Mouse (Mus musculus) midbrain, embryonic 11.5 days (tissue): Measurements from ENCODE around the gene Trim41. TPM values are rescaled to one million over a fixed set of nuclear protein-coding genes. Genes with fewer than 3 reads are reported as not detected.
"Not testable (repeated sequence)": the region's sequence is repeated elsewhere in the genome, so short reads cannot be mapped to it uniquely, and the experiment has no call there.

ENCODE experiments used
- ATAC-seq: fragments of 200-750 bp; cut with Nextera tagmentation; 2 replicates; pipeline ENCODE4 v1.8.0; 2017; ENCODE audit warnings: moderate TSS enrichment, moderate library complexity; ENCODE audit not compliant: low FRiP score
- DNase-seq: peaks from one replicate; pipeline ENCODE4 v3.0.0; 2015; ENCODE audit warnings: low spot score; ENCODE audit errors: missing footprints
- H3K27ac ChIP-seq: fragments of 300-500 bp; sonication (generic); 2 replicates; pipeline ENCODE4 v1.5.1; 2014; ENCODE audit warnings: low read depth, low read length
- H3K27me3 ChIP-seq: fragments of 300-500 bp; sonication (generic); 2 replicates; pipeline ENCODE4 v1.6.1; 2014; ENCODE audit warnings: mild to moderate bottlenecking, low read length, moderate library complexity, mixed read lengths; ENCODE audit not compliant: control insufficient read depth, insufficient read depth
- H3K36me3 ChIP-seq: fragments of 300-500 bp; sonication (generic); 2 replicates; pipeline ENCODE4 v1.6.1; 2014; ENCODE audit warnings: mild to moderate bottlenecking, low read length, moderate library complexity, mixed read lengths; ENCODE audit not compliant: control insufficient read depth, insufficient read depth
- H3K4me1 ChIP-seq: fragments of 300-500 bp; sonication (generic); 2 replicates; pipeline ENCODE4 v1.6.1; 2014; ENCODE audit warnings: low read length; ENCODE audit not compliant: control insufficient read depth, insufficient read depth
- H3K4me2 ChIP-seq: fragments of 300-500 bp; sonication (generic); 2 replicates; pipeline ENCODE4 v1.6.1; 2014; ENCODE audit warnings: mild to moderate bottlenecking, moderate library complexity
- H3K4me3 ChIP-seq: fragments of 300-500 bp; sonication (generic); 2 replicates; pipeline ENCODE4 v1.5.1; 2014; ENCODE audit warnings: low read depth, low read length
- H3K9ac ChIP-seq: fragments of 300-500 bp; sonication (generic); 2 replicates; pipeline ENCODE4 v1.6.1; 2014; ENCODE audit warnings: low read length
- H3K9me3 ChIP-seq: fragments of 300-500 bp; sonication (generic); 2 replicates; pipeline ENCODE4 v1.6.1; 2016; ENCODE audit warnings: low read length; ENCODE audit not compliant: control insufficient read depth
- WGBS: fragments of 180-500 bp; shearing (Covaris S2); extraction: QIAGEN DNeasy Blood & Tissue Kit; methylation state at CpG from one replicate; pipeline ENCODE4 v1.1.7; 2014; 5-methylcytosine and 5-hydroxymethylcytosine counted together
- polyA plus RNA-seq: library from polyadenylated mRNA; unstranded; fragments of >200 nt; fragmentation: Nextera tagmentation; extraction: Ambion mirVana; gene quantifications from 2 replicates; pipeline ENCODE4 v1.2.1, GENCODE M21; 2014

Trim41 gene
- polyA plus RNA-seq, 1 experiment from 2014 or later: 3.6 TPM

DNA sequence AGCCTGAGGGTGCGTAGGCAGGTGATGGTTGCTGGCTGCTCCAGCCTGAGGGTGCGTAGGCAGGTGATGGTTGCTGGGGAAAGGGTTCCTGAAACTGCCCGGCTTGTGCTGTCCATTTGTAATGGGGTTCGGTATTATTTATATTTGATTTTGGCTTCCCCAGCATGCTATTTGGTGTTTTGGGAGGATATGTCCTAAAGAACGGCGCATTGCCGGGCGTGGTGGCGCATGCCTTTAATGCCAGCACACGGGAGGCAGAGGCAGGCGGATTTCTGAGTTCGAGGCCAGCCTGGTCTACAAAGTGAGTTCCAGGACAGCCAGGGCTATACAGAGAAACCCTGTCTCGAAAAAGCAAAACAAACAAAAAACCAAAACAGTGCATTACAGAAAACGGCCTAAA is 4.1 kb upstream of the Trim41 start:
- H3K4me3 ChIP-seq, ATAC-seq, H3K9me3 ChIP-seq, H3K36me3 ChIP-seq, DNase-seq, H3K4me1 ChIP-seq, H3K4me2 ChIP-seq, H3K27ac ChIP-seq, H3K9ac ChIP-seq: not testable (repeated sequence)
- WGBS: 80% methylated on average over 14 of the region's 14 CpGs
- H3K27me3 ChIP-seq: peaks cover 14% of the 10 kb centered on the region

DNA sequence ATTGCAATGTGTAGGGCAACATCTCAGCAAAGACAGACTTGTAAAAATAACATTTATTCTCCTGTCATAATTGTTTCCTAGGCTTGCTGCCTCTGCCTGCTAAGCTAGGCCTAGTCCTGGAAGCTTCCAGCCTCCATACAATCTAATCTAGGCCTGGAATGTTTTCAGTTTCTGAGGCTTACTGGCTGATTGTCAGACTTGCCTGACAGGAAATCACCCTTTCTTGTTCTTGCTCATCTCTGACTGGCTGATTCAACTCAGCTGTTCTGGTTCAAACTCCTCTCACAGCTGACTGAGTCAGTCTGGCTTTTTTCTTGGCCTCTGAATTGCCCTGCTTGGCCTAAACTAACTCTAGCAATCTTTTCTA is 3.1 kb upstream of the Trim41 start:
- H3K4me3 ChIP-seq: no peak overlapping the region
- H3K4me2 ChIP-seq: no peak overlapping the region
- H3K27ac ChIP-seq: no peak overlapping the region
- H3K9me3 ChIP-seq: no peaks in the 10 kb centered on the region
- no peaks in the 10 kb centered on the region for H3K36me3 ChIP-seq
- peaks cover 10% of the 10 kb centered on the region for H3K4me1 ChIP-seq
- H3K27me3 ChIP-seq: peaks cover 14% of the 10 kb centered on the region
- peak; percentile 62 for DNase-seq
- H3K9ac ChIP-seq: no peak overlapping the region
- ATAC-seq: no peak

DNA sequence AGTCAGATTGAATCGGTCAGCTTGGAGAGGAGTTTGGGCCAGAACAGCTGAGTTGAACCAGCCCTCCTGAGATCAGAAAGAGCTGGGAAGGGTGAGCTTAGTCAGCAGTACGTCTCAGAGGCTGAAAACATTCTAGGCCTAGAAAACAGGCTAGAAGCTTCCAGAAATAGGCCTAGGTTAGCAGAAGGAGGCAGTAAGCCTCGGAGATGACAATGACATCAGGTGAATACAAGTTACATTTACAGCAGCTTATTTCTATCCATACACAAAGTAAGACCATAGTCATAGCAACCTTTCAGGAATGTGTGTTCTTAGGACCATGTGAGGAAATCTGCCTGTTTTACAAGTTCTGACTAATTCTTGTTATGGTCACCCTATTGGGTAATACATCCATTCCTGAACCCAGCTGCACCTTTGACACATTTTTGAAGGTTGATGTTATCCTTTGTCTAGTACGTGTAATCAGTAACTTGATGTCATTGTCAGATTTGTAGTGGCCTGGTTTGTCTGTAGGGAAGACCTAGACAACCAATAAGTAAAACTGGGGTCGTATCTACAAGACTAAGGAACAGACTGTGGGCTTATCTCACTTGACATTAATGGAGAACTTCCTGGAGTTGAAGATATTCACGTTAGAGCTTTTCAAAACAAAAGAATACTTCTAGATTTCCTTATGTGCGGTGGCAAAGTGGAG is 2.6 kb upstream of the Trim41 start:
- Histone ChIP-seq H3K9me3 (no peaks in the 10 kb centered on the region), H3K36me3 (no peaks in the 10 kb centered on the region), H3K27ac (no peak overlapping the region), H3K27me3 (peaks cover 10% of the 10 kb centered on the region), H3K9ac (no peak overlapping the region), H3K4me3 (no peak overlapping the region), H3K4me1 (peaks cover 12% of the 10 kb centered on the region), H3K4me2 (no peak overlapping the region)
- 78% methylated on average over 7 of the region's 7 CpGs for WGBS
- ATAC-seq (no peak), DNase-seq (peak; percentile 39)

DNA sequence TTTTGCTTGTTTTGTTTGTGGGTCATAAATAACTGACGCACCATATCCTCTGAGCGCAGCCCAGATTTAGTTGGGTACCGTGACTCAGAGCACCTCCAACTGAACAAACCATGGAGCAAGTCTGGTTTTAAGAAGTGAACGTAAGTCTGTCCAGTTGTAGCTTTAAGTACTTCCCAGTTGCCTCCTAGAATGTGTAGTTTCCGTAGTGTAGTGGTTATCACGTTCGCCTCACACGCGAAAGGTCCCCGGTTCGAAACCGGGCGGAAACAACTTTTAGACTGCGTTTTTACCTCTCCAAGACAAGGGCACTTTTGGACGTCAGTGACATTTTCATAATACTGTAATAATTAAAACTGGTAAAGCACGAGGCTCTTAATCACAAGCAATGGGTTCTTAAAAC is 1.2 kb upstream of the Trim41 start:
- H3K4me3 ChIP-seq: peak overlapping the region; percentile 81
- no peaks in the 10 kb centered on the region for H3K36me3 ChIP-seq
- ATAC-seq (no peak), DNase-seq (peak; percentile 100)
- no peaks in the 10 kb centered on the region for H3K9me3 ChIP-seq
- WGBS: under 1% methylated on average over 16 of the region's 16 CpGs
- H3K4me2 ChIP-seq: peak overlapping the region; percentile 81
- H3K4me1 ChIP-seq: peaks cover 14% of the 10 kb centered on the region
- H3K9ac ChIP-seq: peak overlapping the region; percentile 87; the same call in 1 of the 2 replicates
- no peak overlapping the region for H3K27ac ChIP-seq
- no peaks in the 10 kb centered on the region for H3K27me3 ChIP-seq

DNA sequence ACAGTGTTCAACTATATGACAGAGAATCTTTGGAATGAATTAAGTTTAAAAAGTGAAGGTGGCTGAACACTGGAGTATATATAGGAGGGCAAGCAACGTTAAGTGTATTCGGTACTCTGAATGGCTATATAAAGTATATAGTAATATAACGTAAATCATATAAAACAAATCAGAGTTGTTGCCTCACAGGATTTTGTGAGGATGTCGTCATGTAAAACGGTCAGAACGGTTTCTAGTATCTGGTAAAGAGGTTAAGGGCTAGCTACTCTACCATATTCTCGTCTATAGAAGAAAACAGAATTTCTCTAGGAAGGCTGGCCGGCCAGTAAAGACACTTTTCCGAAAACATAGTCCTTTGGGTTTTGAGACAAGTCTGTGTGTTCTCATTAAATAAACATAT is 641 bp upstream of the Trim41 start:
- H3K4me1 ChIP-seq: peaks cover 14% of the 10 kb centered on the region
- no peaks in the 10 kb centered on the region for H3K36me3 ChIP-seq
- H3K27me3 ChIP-seq: no peaks in the 10 kb centered on the region
- peak overlapping the region; percentile 81 for H3K4me2 ChIP-seq
- DNase-seq: no peak
- no peak for ATAC-seq
- peak overlapping the region; percentile 81 for H3K4me3 ChIP-seq
- no peaks in the 10 kb centered on the region for H3K9me3 ChIP-seq
- 10% methylated on average over 9 of the region's 9 CpGs for WGBS
- peak overlapping the region; percentile 84 for H3K27ac ChIP-seq
- peak overlapping the region; percentile 87 for H3K9ac ChIP-seq

DNA sequence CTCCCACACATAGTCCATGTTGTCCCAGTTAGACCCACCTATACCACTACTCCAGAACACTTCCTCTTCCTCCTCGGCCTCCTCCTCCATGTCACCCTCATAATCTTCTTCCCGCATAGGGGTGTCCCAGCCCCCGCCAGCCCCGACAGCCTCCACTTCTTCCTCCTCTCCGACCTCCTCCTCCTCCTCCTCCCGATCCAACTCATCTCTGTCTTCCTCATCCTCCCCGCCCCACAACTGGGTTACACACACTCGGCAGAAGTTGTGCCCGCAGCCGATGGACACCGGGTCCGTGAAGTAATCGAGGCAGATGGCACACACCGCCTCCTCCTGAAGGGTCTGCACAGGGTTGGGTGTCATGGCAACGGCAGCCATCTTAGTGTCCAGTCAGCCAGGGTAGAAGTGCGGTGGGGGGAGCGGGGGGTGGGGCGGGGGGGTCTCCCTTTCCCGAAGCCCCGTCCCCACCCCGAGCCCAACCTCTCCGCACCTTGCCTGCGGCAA is 822 bp downstream of the Trim41 start:
- Histone ChIP-seq H3K36me3 (peaks cover 10% of the 10 kb centered on the region), H3K4me1 (peaks cover 14% of the 10 kb centered on the region), H3K9me3 (no peaks in the 10 kb centered on the region), H3K27me3 (no peaks in the 10 kb centered on the region), H3K4me3 (peak overlapping the region; percentile 81), H3K27ac (peak overlapping the region; percentile 84), H3K9ac (peak overlapping the region; percentile 73), H3K4me2 (peak overlapping the region; percentile 81)
- ATAC-seq: peak; percentile 70
- DNase-seq: no peak
- 5% methylated on average over 23 of the region's 23 CpGs for WGBS

DNA sequence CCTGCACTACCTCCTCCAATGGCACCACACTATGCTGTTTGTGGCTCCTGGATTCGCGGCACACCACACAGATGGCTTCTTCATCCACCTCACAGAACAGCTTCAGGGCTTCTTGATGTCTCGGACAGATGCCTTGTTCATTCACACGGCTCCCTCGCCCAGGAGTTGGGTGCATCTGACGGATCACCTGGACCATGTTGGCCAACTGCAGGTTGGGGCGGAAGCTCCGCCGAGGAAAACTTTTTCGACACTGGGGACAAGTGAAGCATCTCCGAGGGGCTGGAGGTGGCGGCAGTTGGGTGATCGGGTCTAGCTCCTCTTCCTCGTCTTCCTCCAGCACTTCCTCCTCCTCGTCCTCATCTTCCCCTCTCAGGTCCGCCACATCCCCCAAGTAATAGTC is 1.3 kb downstream of the Trim41 start:
- no peak overlapping the region for H3K27ac ChIP-seq
- H3K9me3 ChIP-seq: no peaks in the 10 kb centered on the region
- no peak for ATAC-seq
- H3K4me1 ChIP-seq: peaks cover 14% of the 10 kb centered on the region
- H3K9ac ChIP-seq: peak overlapping the region; percentile 73
- WGBS: 78% methylated on average over 16 of the region's 16 CpGs
- peak overlapping the region; percentile 81 for H3K4me2 ChIP-seq
- H3K27me3 ChIP-seq: no peaks in the 10 kb centered on the region
- no peak for DNase-seq
- H3K4me3 ChIP-seq: peak overlapping the region; percentile 81
- peaks cover 10% of the 10 kb centered on the region for H3K36me3 ChIP-seq

DNA sequence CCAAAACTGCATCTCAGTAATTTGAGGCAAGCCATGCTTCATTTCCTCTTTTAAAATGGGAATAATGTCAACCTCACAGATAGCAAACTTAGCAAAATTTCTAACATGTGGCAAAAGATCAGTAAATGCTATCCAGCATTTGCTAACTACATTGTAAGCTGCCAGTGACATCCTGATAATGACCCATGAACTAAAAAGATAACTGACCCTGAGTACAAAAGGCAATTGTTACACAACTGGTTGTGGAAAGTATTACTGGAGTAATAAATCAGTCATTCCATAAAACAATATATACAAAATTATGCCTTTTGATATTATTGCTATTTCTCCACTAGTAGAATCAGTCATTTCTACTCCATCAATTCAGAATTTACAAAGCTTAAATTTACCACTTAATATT is 3.4 kb downstream of the Trim41 start:
- DNase-seq: no peak
- H3K27me3 ChIP-seq: no peaks in the 10 kb centered on the region
- H3K9ac ChIP-seq: no peak overlapping the region
- H3K4me3 ChIP-seq: no peak overlapping the region
- peaks cover 15% of the 10 kb centered on the region for H3K36me3 ChIP-seq
- H3K9me3 ChIP-seq: no peaks in the 10 kb centered on the region
- no peak overlapping the region for H3K27ac ChIP-seq
- no peak overlapping the region for H3K4me2 ChIP-seq
- ATAC-seq: no peak
- H3K4me1 ChIP-seq: peaks cover 14% of the 10 kb centered on the region

DNA sequence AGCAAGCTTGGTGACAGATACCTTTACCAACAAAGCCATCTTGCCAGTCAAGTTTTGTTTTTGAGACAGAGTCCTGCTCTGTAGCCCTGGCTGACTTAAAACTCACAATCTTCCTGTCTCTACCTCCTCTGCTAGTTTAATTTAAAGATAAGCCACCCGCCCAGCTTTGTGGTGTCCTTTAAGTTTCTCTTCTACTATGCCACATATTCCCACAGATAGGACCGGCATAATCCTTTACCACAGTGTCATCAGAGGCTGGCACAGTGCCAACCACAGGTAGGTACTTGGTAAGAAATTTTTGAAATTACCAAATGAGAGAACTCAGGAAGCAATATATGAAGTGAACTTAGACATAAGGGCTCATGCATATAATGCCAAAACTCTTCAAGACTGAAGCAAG is 7.0 kb downstream of the Trim41 start:
- H3K27ac ChIP-seq: no peak overlapping the region
- no peaks in the 10 kb centered on the region for H3K27me3 ChIP-seq
- no peak overlapping the region for H3K4me2 ChIP-seq
- no peak overlapping the region for H3K4me3 ChIP-seq
- no peak for DNase-seq
- peaks cover 39% of the 10 kb centered on the region for H3K36me3 ChIP-seq
- no peak for ATAC-seq
- 94% methylated on average over 2 of the region's 2 CpGs for WGBS
- H3K9me3 ChIP-seq: no peaks in the 10 kb centered on the region
- peaks cover 3% of the 10 kb centered on the region; the same call in 1 of the 2 replicates for H3K4me1 ChIP-seq
- H3K9ac ChIP-seq: no peak overlapping the region
